Mouse (Mus musculus) neural tube, embryonic 14.5 days (tissue): ENCODE data around the gene Tnfsf15. TPM values are rescaled to one million over a fixed set of nuclear protein-coding genes. Genes with fewer than 3 reads are reported as not detected.

Experiments
- ATAC-seq: fragments of 200-750 bp; cut with Nextera tagmentation; 2 replicates; pipeline ENCODE4 v1.8.0; 2017; ENCODE audit warnings: low read depth, mild to moderate bottlenecking, moderate TSS enrichment, moderate library complexity
- H3K27ac ChIP-seq: fragments of 300-500 bp; sonication (generic); 2 replicates; pipeline ENCODE4 v1.5.1; 2014; ENCODE audit warnings: low read depth, mild to moderate bottlenecking, control low read depth, low read length, moderate library complexity, mixed read lengths
- H3K27me3 ChIP-seq: fragments of 300-500 bp; sonication (generic); 2 replicates; pipeline ENCODE4 v1.6.1; 2014; ENCODE audit warnings: low read length; ENCODE audit not compliant: control insufficient read depth, insufficient read depth
- H3K36me3 ChIP-seq: fragments of 300-500 bp; sonication (generic); 2 replicates; pipeline ENCODE4 v1.6.1; 2014; ENCODE audit warnings: low read length, mixed read lengths; ENCODE audit not compliant: control insufficient read depth, insufficient read depth
- H3K4me1 ChIP-seq: fragments of 300-500 bp; sonication (generic); 2 replicates; pipeline ENCODE4 v1.6.1; 2014; ENCODE audit warnings: low read length; ENCODE audit not compliant: control insufficient read depth, insufficient read depth
- H3K4me2 ChIP-seq: fragments of 300-500 bp; sonication (generic); 2 replicates; pipeline ENCODE4 v1.6.1; 2014; ENCODE audit warnings: mild to moderate bottlenecking, low read depth, low read length, control low read depth
- H3K4me3 ChIP-seq: fragments of 300-500 bp; sonication (generic); 2 replicates; pipeline ENCODE4 v1.5.1; 2014; ENCODE audit warnings: low read depth, low read length, control low read depth, mixed read lengths
- H3K9ac ChIP-seq: fragments of 300-500 bp; sonication (generic); replicated peaks from 2 replicates; pipeline ENCODE4 v1.6.1; 2014; ENCODE audit warnings: low read depth, mild to moderate bottlenecking, control low read depth, low read length, mixed read lengths
- H3K9me3 ChIP-seq: fragments of 300-500 bp; sonication (generic); 2 replicates; pipeline ENCODE4 v1.6.1; 2016; ENCODE audit warnings: low read length; ENCODE audit not compliant: control insufficient read depth
- WGBS: fragments of 180-500 bp; shearing (Covaris S2); extraction: QIAGEN DNeasy Blood & Tissue Kit; methylation state at CpG from one replicate; pipeline ENCODE4 v1.1.7; 2014; 5-methylcytosine and 5-hydroxymethylcytosine counted together
- polyA plus RNA-seq: library from polyadenylated mRNA; unstranded; fragments of >200 nt; fragmentation: Nextera tagmentation; extraction: Ambion mirVana; gene quantifications from 2 replicates; pipeline ENCODE4 v1.2.1, GENCODE M21; 2014

Gene Tnfsf15
- polyA plus RNA-seq, 1 experiment from 2014 or later: not detected

DNA sequence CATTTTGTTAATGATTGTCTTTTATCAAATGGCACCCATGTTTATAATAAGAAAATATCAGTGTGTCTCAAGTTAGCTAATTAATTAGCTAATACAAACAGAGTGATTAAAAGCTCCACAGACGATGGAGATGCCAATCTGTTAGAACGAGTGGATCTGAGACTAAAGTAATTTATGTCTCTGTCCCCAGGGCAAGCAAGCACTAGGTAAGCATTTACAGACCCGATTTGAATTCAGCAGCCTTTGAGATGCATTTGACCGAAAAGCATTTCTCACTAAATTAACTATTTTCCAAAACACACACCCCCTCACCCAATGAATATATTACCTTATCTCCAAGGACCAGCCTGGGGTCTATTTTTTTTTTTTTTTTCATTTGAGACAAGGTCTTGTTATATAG is 18.2 kb downstream of the Tnfsf15 start:
- no peak overlapping the region for H3K9ac ChIP-seq
- no peak overlapping the region for H3K4me3 ChIP-seq
- ATAC-seq: no peak
- H3K4me1 ChIP-seq: 0 out of 2 replicates have a peak, but pooled peaks cover 3% of the 10 kb centered on the region
- no peaks in the 10 kb centered on the region for H3K9me3 ChIP-seq
- no peak overlapping the region for H3K4me2 ChIP-seq
- H3K36me3 ChIP-seq: no peaks in the 10 kb centered on the region
- H3K27me3 ChIP-seq: no peaks in the 10 kb centered on the region
- H3K27ac ChIP-seq: no peak overlapping the region
- WGBS: 29% methylated on average over 4 of the region's 4 CpGs

DNA sequence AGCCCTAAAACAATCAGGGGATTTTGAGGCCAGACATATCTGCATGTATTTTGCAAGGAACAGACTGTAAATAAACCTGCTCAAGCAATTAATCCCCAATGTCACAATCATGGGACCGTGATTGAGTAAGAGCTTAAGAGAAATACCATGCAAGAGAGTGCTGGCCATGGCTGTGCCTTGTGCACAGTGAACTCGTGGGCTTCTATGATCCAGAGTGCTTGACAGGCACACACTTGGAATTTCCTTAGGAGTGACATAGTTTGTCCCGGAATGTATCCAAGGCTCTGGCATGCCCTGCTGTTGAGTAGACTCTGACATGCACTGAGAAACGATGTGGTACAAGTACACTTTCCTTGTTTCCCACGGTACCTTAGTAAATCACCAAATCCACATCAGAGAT is 18.9 kb downstream of the Tnfsf15 start:
- ATAC-seq: no peak
- H3K4me1 ChIP-seq: 0 out of 2 replicates have a peak, but pooled peaks cover 3% of the 10 kb centered on the region
- no peak overlapping the region for H3K9ac ChIP-seq
- H3K4me2 ChIP-seq: no peak overlapping the region
- H3K27me3 ChIP-seq: no peaks in the 10 kb centered on the region
- no peaks in the 10 kb centered on the region for H3K9me3 ChIP-seq
- H3K4me3 ChIP-seq: no peak overlapping the region
- 61% methylated on average over 5 of the region's 5 CpGs for WGBS
- H3K27ac ChIP-seq: no peak overlapping the region
- no peaks in the 10 kb centered on the region for H3K36me3 ChIP-seq

- WGBS: 82% methylated on average over 8 of the region's 8 CpGs
- Histone ChIP-seq H3K4me2 (no peak overlapping the region), H3K4me3 (no peak overlapping the region), H3K27me3 (no peaks in the 10 kb centered on the region), H3K9me3 (no peaks in the 10 kb centered on the region), H3K36me3 (no peaks in the 10 kb centered on the region), H3K27ac (no peak overlapping the region), H3K4me1 (no peaks in the 10 kb centered on the region), H3K9ac (no peak overlapping the region)
- no peak for ATAC-seq
These were observed 26.8 kb downstream of the Tnfsf15 start for GRCm38 (mm10) chr4:63717922-63718643.

- Histone ChIP-seq H3K27me3 (no peaks in the 10 kb centered on the region), H3K9ac (no peak overlapping the region), H3K4me1 (no peaks in the 10 kb centered on the region), H3K4me2 (no peak overlapping the region), H3K4me3 (no peak overlapping the region), H3K27ac (no peak overlapping the region), H3K36me3 (no peaks in the 10 kb centered on the region), H3K9me3 (no peaks in the 10 kb centered on the region)
- ATAC-seq: no peak
- 99% methylated on average over 5 of the region's 5 CpGs for WGBS
These were observed 33.0 kb downstream of the Tnfsf15 start for GRCm38 (mm10) chr4:63711886-63712285.

DNA sequence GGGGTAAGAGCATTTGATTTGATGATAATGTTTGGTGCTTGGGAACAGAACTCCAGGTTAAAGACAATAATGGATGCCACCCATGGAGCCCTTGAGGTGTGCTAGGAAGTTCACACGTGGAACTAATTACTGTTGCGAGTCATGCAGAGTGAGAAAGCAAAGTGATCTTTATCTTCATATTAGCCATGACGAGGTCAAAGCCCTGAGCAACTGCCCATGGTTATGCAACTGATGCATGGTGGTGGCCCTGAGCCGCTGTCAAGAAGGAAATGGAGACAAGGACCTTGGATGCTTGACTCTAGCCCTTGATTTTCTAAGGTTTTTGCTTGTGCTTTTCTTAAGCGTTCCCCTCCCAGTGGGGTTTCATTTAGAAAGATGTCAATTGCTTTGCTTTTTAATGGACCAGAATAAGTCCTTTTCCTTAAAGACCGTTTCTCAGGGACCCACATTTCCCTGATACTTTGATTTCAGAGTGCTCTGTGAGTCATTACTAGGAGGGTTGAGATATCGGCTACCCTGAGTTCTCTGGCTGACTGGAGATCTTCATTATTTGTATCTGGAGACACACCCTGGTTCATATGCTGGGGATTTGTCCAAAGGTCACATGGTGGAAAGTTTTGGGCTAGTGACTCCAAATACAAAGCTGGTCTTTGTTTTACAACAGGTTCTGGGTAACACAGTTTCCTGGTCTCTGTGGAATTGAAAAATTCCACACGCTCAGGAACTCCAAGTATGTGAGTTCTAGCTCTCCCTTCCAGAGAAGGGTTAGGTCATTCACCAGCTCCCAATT is 34.3 kb downstream of the Tnfsf15 start:
- H3K4me2 ChIP-seq: no peak overlapping the region
- no peaks in the 10 kb centered on the region for H3K27me3 ChIP-seq
- no peak for ATAC-seq
- no peak overlapping the region for H3K9ac ChIP-seq
- no peaks in the 10 kb centered on the region for H3K4me1 ChIP-seq
- 65% methylated on average over 8 of the region's 8 CpGs for WGBS
- H3K4me3 ChIP-seq: no peak overlapping the region
- H3K27ac ChIP-seq: no peak overlapping the region
- no peaks in the 10 kb centered on the region for H3K9me3 ChIP-seq
- no peaks in the 10 kb centered on the region for H3K36me3 ChIP-seq

DNA sequence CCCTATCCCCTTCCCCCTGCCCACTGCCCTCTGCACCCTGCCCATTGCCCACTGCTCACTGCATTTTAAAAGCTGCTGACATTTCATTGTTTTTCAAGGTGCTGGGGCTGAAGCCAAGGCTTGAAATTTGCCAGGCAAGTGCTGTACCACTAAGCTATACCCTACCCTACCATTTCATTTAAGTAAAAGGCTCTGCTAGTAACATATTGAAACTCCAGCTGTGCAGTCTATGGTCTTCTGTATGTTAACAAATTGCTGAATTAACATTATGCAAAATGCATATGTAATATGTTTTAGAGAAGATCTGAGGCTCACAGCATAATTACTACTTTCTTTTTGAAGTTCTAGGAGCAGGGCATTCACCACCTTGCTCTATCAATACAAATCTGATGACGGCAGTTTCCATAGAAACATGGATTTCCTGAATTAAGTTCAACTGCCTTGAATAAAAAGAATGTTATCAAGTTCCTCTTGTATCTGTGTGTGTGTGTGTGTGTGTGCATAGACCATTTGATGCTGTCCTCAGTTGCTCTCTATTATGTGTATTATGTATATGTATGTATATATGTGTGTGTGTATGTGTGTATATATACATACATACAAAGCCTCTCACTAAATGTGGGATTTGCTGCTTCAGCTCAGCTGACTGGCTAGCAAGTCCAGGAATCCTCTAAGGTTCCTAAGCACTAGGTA is 38.5 kb downstream of the Tnfsf15 start:
- no peaks in the 10 kb centered on the region for H3K36me3 ChIP-seq
- no peak for ATAC-seq
- H3K27ac ChIP-seq: no peak overlapping the region
- no peak overlapping the region for H3K9ac ChIP-seq
- 74% methylated on average over 1 of the region's 1 CpGs for WGBS
- H3K4me1 ChIP-seq: no peaks in the 10 kb centered on the region
- H3K27me3 ChIP-seq: no peaks in the 10 kb centered on the region
- no peak overlapping the region for H3K4me2 ChIP-seq
- H3K9me3 ChIP-seq: no peaks in the 10 kb centered on the region
- no peak overlapping the region for H3K4me3 ChIP-seq

- 91% methylated on average over 5 of the region's 5 CpGs for WGBS
- Histone ChIP-seq H3K9ac (no peak overlapping the region), H3K36me3 (no peaks in the 10 kb centered on the region), H3K4me2 (no peak overlapping the region), H3K4me3 (no peak overlapping the region), H3K27ac (no peak overlapping the region), H3K27me3 (no peaks in the 10 kb centered on the region), H3K4me1 (no peaks in the 10 kb centered on the region), H3K9me3 (no peaks in the 10 kb centered on the region)
- ATAC-seq: no peak
These were observed 40.7 kb downstream of the Tnfsf15 start for GRCm38 (mm10) chr4:63704232-63704631.

GRCm38 (mm10) chr4:63703686-63704085 is 41.2 kb downstream of the Tnfsf15 start:
- Histone ChIP-seq H3K9ac (no peak overlapping the region), H3K27ac (no peak overlapping the region), H3K9me3 (no peaks in the 10 kb centered on the region), H3K4me2 (no peak overlapping the region), H3K4me1 (no peaks in the 10 kb centered on the region), H3K27me3 (no peaks in the 10 kb centered on the region), H3K36me3 (no peaks in the 10 kb centered on the region), H3K4me3 (no peak overlapping the region)
- no peak for ATAC-seq
- WGBS: 85% methylated on average over 2 of the region's 2 CpGs
